Mouse (Mus musculus): ENCODE measurements around the gene Lrrc66. TPM values are rescaled to one million over a fixed set of nuclear protein-coding genes. Genes with fewer than 3 reads are reported as not detected.

Gene Lrrc66
- polyA plus RNA-seq, 1 experiment from 2014 or later = 0.20 TPM

DNA sequence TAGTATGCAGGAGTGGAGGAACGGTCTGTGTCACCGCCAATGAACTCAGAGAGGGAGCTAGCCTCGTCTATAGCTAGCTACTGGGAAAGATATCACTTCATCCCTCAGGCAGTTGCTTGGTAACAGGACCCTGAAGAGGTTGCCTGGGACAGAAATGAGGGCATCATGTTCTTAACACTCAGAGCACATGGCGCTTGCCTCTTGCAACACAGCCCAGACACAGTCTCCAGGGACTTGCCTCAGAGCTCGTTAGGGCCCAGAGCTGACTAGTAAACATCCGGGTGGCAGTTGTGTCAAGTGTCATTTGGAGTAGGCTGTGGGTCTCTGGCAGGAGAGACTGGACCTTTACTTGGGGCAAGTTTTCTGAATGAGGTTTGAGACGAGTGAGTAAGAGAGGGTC, 58.5 kb downstream of the Lrrc66 start:
- no peak overlapping the region for H3K27ac ChIP-seq (ENCODE audit: low read length)
- H3K4me1 ChIP-seq (ENCODE audit: insufficient read depth, low read depth, low read length) = no peaks in the 10 kb centered on the region
- no peaks in the 10 kb centered on the region for H3K9me3 ChIP-seq (ENCODE audit: low read length)
- no peak overlapping the region for H3K9ac ChIP-seq (replicated peaks; ENCODE audit: low read depth)
- H3K4me3 ChIP-seq (ENCODE audit: low read depth, low read length) = no peak overlapping the region
- DNase-seq (ENCODE audit: low spot score) (peak; percentile 68), ATAC-seq (peak; percentile 89)
- whole genome bisulfite sequencing = 51% methylated on average over 7 of the region's 7 CpGs
- no peak overlapping the region for H3K4me2 ChIP-seq (replicated peaks; ENCODE audit: low read depth, low read length)
- H3K27me3 ChIP-seq (replicated peaks; ENCODE audit: insufficient read depth, low read length) = no peaks in the 10 kb centered on the region
- TF ChIP-seq CTCF (IDR thresholded peaks at IDR 0.05) = no peak
- peak; percentile 63 for TF ChIP-seq EP300 (IDR thresholded peaks at IDR 0.05)
- H3K36me3 ChIP-seq (ENCODE audit: insufficient read depth, low read length) = no peaks in the 10 kb centered on the region

DNA sequence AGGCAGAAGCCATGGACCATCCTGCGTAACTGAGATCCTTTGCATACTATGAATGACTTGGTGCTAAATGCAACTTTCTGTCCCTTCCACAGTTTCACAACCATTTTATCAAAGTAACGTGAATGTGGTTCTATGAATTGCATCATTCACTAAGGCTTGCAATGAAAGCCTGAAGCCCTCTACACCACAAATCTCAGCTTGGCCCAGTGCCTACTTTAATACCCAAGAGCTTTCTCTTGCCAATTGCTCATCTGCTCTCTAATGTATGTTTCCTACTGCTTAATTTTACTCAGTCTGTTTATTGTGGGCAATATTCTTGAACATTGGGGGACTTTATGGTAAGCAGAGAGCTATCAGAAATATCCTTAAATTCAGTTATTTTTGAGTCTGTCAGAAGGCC, 59.5 kb downstream of the Lrrc66 start:
- H3K9me3 ChIP-seq (ENCODE audit: low read length) = no peaks in the 10 kb centered on the region
- no peak overlapping the region for H3K4me2 ChIP-seq (replicated peaks; ENCODE audit: low read depth, low read length)
- ATAC-seq (no peak), DNase-seq (ENCODE audit: low spot score) (peak; percentile 39)
- no peaks in the 10 kb centered on the region for H3K4me1 ChIP-seq (ENCODE audit: insufficient read depth, low read depth, low read length)
- no peaks in the 10 kb centered on the region for H3K27me3 ChIP-seq (replicated peaks; ENCODE audit: insufficient read depth, low read length)
- TF ChIP-seq CTCF (IDR thresholded peaks at IDR 0.05) = no peak
- TF ChIP-seq EP300 (IDR thresholded peaks at IDR 0.05) = no peak
- H3K36me3 ChIP-seq (ENCODE audit: insufficient read depth, low read length) = no peaks in the 10 kb centered on the region
- H3K27ac ChIP-seq (ENCODE audit: low read length) = no peak overlapping the region
- H3K9ac ChIP-seq (replicated peaks; ENCODE audit: low read depth) = no peak overlapping the region
- WGBS = 58% methylated on average over 2 of the region's 2 CpGs
- no peak overlapping the region for H3K4me3 ChIP-seq (ENCODE audit: low read depth, low read length)

DNA sequence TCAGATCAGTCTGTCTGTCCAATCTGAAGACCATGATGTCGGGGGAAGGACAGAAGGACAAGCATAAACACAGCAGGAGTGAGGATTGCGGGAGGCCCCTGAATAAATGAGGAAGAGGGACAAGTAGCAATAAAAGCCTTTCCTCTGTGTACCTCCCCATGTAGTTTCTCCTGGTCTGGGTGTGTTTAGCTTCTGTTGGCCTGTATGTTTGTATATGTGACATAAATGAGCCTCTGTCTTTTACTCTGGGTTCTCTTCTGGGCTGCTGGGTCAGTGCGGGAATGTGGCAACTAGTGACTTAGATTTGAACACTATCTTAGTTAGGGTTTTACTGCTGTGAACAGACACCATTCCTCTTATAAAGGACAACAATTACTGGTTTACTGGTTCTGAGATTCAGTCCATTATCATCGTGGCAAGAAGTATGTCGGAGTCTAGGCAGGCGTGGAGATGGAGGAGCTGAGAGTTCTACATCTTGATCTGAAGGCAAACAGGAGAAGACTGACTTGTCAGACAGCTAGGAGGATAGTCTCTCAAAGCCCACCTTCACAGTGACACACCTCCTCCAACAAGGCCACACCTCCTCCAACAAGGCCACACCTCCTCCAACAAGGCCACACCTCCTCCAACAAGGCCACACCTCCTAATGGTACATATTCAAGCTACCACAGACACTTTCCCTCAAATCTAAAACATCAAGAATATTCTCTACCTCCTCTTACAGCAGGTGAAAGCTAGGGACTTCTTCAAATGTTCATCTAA, 60.8 kb downstream of the Lrrc66 start:
- Histone ChIP-seq H3K4me3 (ENCODE audit: low read depth, low read length) (no peak overlapping the region), H3K27me3 (replicated peaks; ENCODE audit: insufficient read depth, low read length) (no peaks in the 10 kb centered on the region), H3K9me3 (ENCODE audit: low read length) (no peaks in the 10 kb centered on the region), H3K4me2 (replicated peaks; ENCODE audit: low read depth, low read length) (no peak overlapping the region), H3K9ac (replicated peaks; ENCODE audit: low read depth) (no peak overlapping the region), H3K27ac (ENCODE audit: low read length) (no peak overlapping the region), H3K4me1 (ENCODE audit: insufficient read depth, low read depth, low read length) (no peaks in the 10 kb centered on the region), H3K36me3 (ENCODE audit: insufficient read depth, low read length) (no peaks in the 10 kb centered on the region)
- DNase-seq (ENCODE audit: low spot score) = no peak
- no peak for TF ChIP-seq CTCF (IDR thresholded peaks at IDR 0.05)
- no peak for TF ChIP-seq EP300 (IDR thresholded peaks at IDR 0.05)
- ATAC-seq = no peak
- WGBS = 88% methylated on average over 6 of the region's 6 CpGs

DNA sequence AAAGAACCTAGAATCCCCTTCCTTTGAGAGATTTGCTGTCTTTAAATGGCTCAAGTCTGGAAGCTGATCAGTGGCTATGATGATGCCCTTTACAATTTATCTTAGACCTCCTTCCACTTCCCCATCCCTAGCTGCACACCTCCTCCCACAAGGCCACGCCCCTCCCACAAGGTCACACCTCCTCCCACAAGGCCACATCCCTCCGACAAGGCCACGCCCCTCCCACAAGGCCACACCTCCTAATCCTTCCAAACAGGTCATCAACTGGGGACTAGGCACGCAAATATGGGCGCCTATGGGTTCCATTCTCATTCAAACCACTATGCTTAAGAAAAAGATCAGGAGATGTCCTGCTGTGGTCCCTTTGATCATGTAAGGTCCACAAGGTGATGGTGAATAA, 63.1 kb downstream of the Lrrc66 start:
- H3K4me3 ChIP-seq (ENCODE audit: low read depth, low read length) = no peak overlapping the region
- no peak for ATAC-seq
- no peaks in the 10 kb centered on the region for H3K36me3 ChIP-seq (ENCODE audit: insufficient read depth, low read length)
- 0 out of 2 replicates have a peak, but pooled peaks cover 4% of the 10 kb centered on the region for H3K4me1 ChIP-seq (ENCODE audit: insufficient read depth, low read depth, low read length)
- no peak for DNase-seq (ENCODE audit: low spot score)
- 82% methylated on average over 5 of the region's 5 CpGs for WGBS
- H3K27me3 ChIP-seq (replicated peaks; ENCODE audit: insufficient read depth, low read length) = no peaks in the 10 kb centered on the region
- H3K9ac ChIP-seq (replicated peaks; ENCODE audit: low read depth) = no peak overlapping the region
- H3K27ac ChIP-seq (ENCODE audit: low read length) = no peak overlapping the region
- H3K4me2 ChIP-seq (replicated peaks; ENCODE audit: low read depth, low read length) = no peak overlapping the region
- no peaks in the 10 kb centered on the region for H3K9me3 ChIP-seq (ENCODE audit: low read length)
- TF ChIP-seq CTCF (IDR thresholded peaks at IDR 0.05) (no peak), EP300 (IDR thresholded peaks at IDR 0.05) (no peak)

DNA sequence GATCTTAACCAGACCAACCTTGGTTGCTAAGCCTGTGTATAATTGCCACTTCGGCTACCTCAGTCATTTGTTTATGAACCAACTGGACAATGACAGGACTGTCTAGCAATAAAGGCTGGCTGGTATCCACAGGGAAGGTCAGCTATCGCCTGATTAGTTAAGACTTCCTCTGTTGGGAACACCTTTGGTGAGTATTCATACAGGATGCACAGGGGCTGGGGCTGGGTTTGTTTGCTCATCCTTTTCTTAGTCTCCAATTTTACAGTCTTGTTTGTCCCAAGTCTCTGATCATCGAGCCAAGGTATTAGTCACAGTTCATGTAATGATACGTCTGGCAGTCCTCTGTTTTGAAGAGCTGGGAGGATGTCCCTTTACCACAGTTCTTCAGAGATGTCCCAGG, 65.4 kb downstream of the Lrrc66 start:
- 0 out of 2 replicates have a peak, but pooled peaks cover 4% of the 10 kb centered on the region for H3K4me1 ChIP-seq (ENCODE audit: insufficient read depth, low read depth, low read length)
- ATAC-seq = no peak
- WGBS = 73% methylated on average over 4 of the region's 4 CpGs

DNA sequence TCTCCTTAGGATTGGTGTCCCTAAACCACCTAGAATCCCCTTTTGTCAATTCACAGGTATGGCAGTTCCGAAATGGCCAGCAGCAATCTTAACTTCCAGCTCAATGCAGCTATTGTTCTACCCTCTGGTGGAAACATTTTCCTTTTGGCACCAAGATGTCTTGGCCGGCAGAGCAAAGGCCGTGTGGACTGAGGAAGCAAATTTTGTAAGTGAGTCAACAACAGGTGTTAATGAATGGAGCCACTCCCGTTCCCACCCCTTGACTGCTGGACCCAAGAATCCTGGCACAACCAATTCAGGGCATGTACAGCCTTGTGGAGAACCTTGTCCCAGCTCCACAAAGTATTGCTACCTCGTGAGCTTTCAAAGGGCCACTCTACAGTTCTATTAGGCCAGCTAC, 66.2 kb downstream of the Lrrc66 start:
- no peak for TF ChIP-seq CTCF (IDR thresholded peaks at IDR 0.05)
- TF ChIP-seq EP300 (IDR thresholded peaks at IDR 0.05) = no peak
- Histone ChIP-seq H3K4me3 (ENCODE audit: low read depth, low read length) (no peak overlapping the region), H3K27ac (ENCODE audit: low read length) (no peak overlapping the region), H3K4me1 (ENCODE audit: insufficient read depth, low read depth, low read length) (0 out of 2 replicates have a peak, but pooled peaks cover 4% of the 10 kb centered on the region), H3K36me3 (ENCODE audit: insufficient read depth, low read length) (no peaks in the 10 kb centered on the region), H3K4me2 (replicated peaks; ENCODE audit: low read depth, low read length) (no peak overlapping the region), H3K27me3 (replicated peaks; ENCODE audit: insufficient read depth, low read length) (no peaks in the 10 kb centered on the region), H3K9ac (replicated peaks; ENCODE audit: low read depth) (no peak overlapping the region), H3K9me3 (ENCODE audit: low read length) (no peaks in the 10 kb centered on the region)
- DNase-seq (ENCODE audit: low spot score) (peak; percentile 51), ATAC-seq (peak; percentile 46)
- 50% methylated on average over 5 of the region's 5 CpGs for WGBS

More for the DNA sequence above, 65.4 kb downstream of the Lrrc66 start:
- Histone ChIP-seq H3K27me3 (replicated peaks; ENCODE audit: insufficient read depth, low read length) (no peaks in the 10 kb centered on the region), H3K9me3 (ENCODE audit: low read length) (no peaks in the 10 kb centered on the region), H3K9ac (replicated peaks; ENCODE audit: low read depth) (no peak overlapping the region), H3K4me2 (replicated peaks; ENCODE audit: low read depth, low read length) (no peak overlapping the region), H3K27ac (ENCODE audit: low read length) (no peak overlapping the region), H3K36me3 (ENCODE audit: insufficient read depth, low read length) (no peaks in the 10 kb centered on the region), H3K4me3 (ENCODE audit: low read depth, low read length) (no peak overlapping the region)
- no peak for DNase-seq (ENCODE audit: low spot score)
- TF ChIP-seq CTCF (IDR thresholded peaks at IDR 0.05) (no peak), EP300 (IDR thresholded peaks at IDR 0.05) (no peak)

All from lung, postnatal 0 days (tissue).